Mouse (Mus musculus) urinary bladder, adult 18-20 months (tissue): Measurements from ENCODE around the gene Epb41l4b.

Experiments
- DNase-seq, 2 experiments: peaks; one replicate each; pipeline ENCODE4 v3.0.0; 2022; ENCODE audit warnings: low spot score in 2 of 2, mixed read lengths in 2 of 2

Gene Epb41l4b

GRCm38 (mm10) chr4:57153838-57154237 is 10.6 kb upstream of the Epb41l4b start:
- peak in 1 of 2 experiments; percentile 63 for DNase-seq

GRCm38 (mm10) chr4:57153068-57153835 is 10.0 kb upstream of the Epb41l4b start:
- peak in 1 of 2 experiments; percentile 82 for DNase-seq

GRCm38 (mm10) chr4:57148182-57148581 is 4.9 kb upstream of the Epb41l4b start:
- DNase-seq = no peak

GRCm38 (mm10) chr4:57142374-57143025 is 737 bp downstream of the Epb41l4b start:
- no peak for DNase-seq

GRCm38 (mm10) chr4:57141908-57142361 is 1.3 kb downstream of the Epb41l4b start:
- DNase-seq = peak in 1 of 2 experiments; percentile 56

GRCm38 (mm10) chr4:57140992-57141717 is 2.1 kb downstream of the Epb41l4b start:
- no peak for DNase-seq

- no peak for DNase-seq
These were observed 2.9 kb downstream of the Epb41l4b start for GRCm38 (mm10) chr4:57140200-57140799.

- peak in 1 of 2 experiments; percentile 68 for DNase-seq
These were observed 3.8 kb downstream of the Epb41l4b start for GRCm38 (mm10) chr4:57139433-57139832.

- DNase-seq = no peak
These were observed 5.2 kb downstream of the Epb41l4b start for GRCm38 (mm10) chr4:57138093-57138440.

GRCm38 (mm10) chr4:57137371-57138092 is 5.7 kb downstream of the Epb41l4b start:
- DNase-seq = no peak

GRCm38 (mm10) chr4:57135431-57135830 is 7.8 kb downstream of the Epb41l4b start:
- DNase-seq = no peak

GRCm38 (mm10) chr4:57134554-57134953 is 8.7 kb downstream of the Epb41l4b start:
- DNase-seq = no peak

GRCm38 (mm10) chr4:57131839-57132238 is 11.4 kb downstream of the Epb41l4b start:
- DNase-seq = no peak

GRCm38 (mm10) chr4:57129718-57130515 is 13.3 kb downstream of the Epb41l4b start:
- no peak for DNase-seq

GRCm38 (mm10) chr4:57123003-57123402 is 20.2 kb downstream of the Epb41l4b start:
- DNase-seq = no peak

- no peak for DNase-seq
These were observed 21.1 kb downstream of the Epb41l4b start for GRCm38 (mm10) chr4:57122166-57122565.

GRCm38 (mm10) chr4:57120563-57120962 is 22.7 kb downstream of the Epb41l4b start:
- DNase-seq = no peak

- DNase-seq = no peak
These were observed 23.3 kb downstream of the Epb41l4b start for GRCm38 (mm10) chr4:57119976-57120375.

- no peak for DNase-seq
These were observed 24.4 kb downstream of the Epb41l4b start for GRCm38 (mm10) chr4:57118883-57119282.

- DNase-seq = no peak
These were observed 27.0 kb downstream of the Epb41l4b start for GRCm38 (mm10) chr4:57116278-57116677.
